Mouse (Mus musculus) MEL (cell line): ENCODE measurements around the gene Tmem150c. TPM values are rescaled to one million over a fixed set of nuclear protein-coding genes. Genes with fewer than 3 reads are reported as not detected.

ENCODE experiments used
- DNase-seq: peaks from one replicate; pipeline ENCODE4 v3.0.0; 2011; ENCODE audit warnings: low read depth, low spot score
- H3K27ac ChIP-seq: 2 replicates; pipeline ENCODE4 v1.5.1; 2012; ENCODE audit warnings: low read depth, mild to moderate bottlenecking, control low read depth, low read length, moderate library complexity; ENCODE audit not compliant: control insufficient read depth
- H3K27me3 ChIP-seq, 2 experiments: fragments of 150-350 bp in 1 of 2; sonication (generic) in 1 of 2; 2 replicates each; pipeline ENCODE4 v1.6.1; 2012; ENCODE audit warnings: low read length in 2 of 2, mild to moderate bottlenecking in 2 of 2, improper control_type of control experiment in 1 of 2, moderate library complexity in 1 of 2; ENCODE audit not compliant: insufficient read depth in 2 of 2, control insufficient read depth in 1 of 2
- H3K36me3 ChIP-seq, 2 experiments: 2 replicates each; pipeline ENCODE4 v1.6.1; 2012 to 2014; ENCODE audit warnings: low read length in 2 of 2, improper control_type of control experiment in 1 of 2, inconsistent platforms in 1 of 2, mild to moderate bottlenecking in 1 of 2; ENCODE audit not compliant: insufficient read depth in 2 of 2, control insufficient read depth in 1 of 2
- H3K4me1 ChIP-seq, 2 experiments: fragments of 150-350 bp in 1 of 2; sonication (generic) in 1 of 2; 2 replicates each; pipeline ENCODE4 v1.6.1; 2012; ENCODE audit warnings: low read length in 2 of 2, improper control_type of control experiment in 1 of 2, mild to moderate bottlenecking in 1 of 2; ENCODE audit not compliant: insufficient read depth in 2 of 2, control insufficient read depth in 1 of 2
- H3K4me3 ChIP-seq, 2 experiments: fragments of 150-350 bp in 1 of 2; sonication (generic) in 1 of 2; 2 replicates each; pipeline ENCODE4 v1.5.1; 2012; ENCODE audit warnings: low read depth in 2 of 2, low read length in 2 of 2, mild to moderate bottlenecking in 2 of 2, moderate library complexity in 2 of 2, control low read depth in 1 of 2, improper control_type of control experiment in 1 of 2; ENCODE audit not compliant: control insufficient read depth in 1 of 2, insufficient read depth in 1 of 2
- H3K79me2 ChIP-seq: 2 replicates; pipeline ENCODE4 v1.6.1; 2012; ENCODE audit warnings: mild to moderate bottlenecking, low read length, moderate library complexity; ENCODE audit not compliant: control insufficient read depth, poor library complexity, insufficient read depth
- H3K9ac ChIP-seq: 2 replicates; pipeline ENCODE4 v1.6.1; 2012; ENCODE audit warnings: low read depth, mild to moderate bottlenecking, control low read depth, low read length, moderate library complexity; ENCODE audit not compliant: control insufficient read depth, poor library complexity, severe bottlenecking
- H3K9me3 ChIP-seq: fragments of 150-350 bp; sonication (generic); replicated peaks from 2 replicates; pipeline ENCODE4 v1.6.1; 2012; ENCODE audit warnings: mild to moderate bottlenecking, low read length, improper control_type of control experiment, moderate library complexity; ENCODE audit not compliant: insufficient read depth
- BHLHE40 ChIP-seq: IDR thresholded peaks from 2 replicates; pipeline ENCODE4 v1.6.1; 2012; ENCODE audit warnings: low read depth, mild to moderate bottlenecking, inconsistent platforms, low read length, improper control_type of control experiment, borderline replicate concordance
- CHD2 ChIP-seq: IDR thresholded peaks from 2 replicates; pipeline ENCODE4 v1.6.1; 2011; ENCODE audit warnings: low read length, improper control_type of control experiment
- ELF1 ChIP-seq: IDR thresholded peaks from 2 replicates; pipeline ENCODE4 v1.6.1; 2014; ENCODE audit warnings: low read depth, mild to moderate bottlenecking, inconsistent platforms, low read length, improper control_type of control experiment, moderate library complexity
- JUND ChIP-seq: IDR thresholded peaks from 2 replicates; pipeline ENCODE4 v1.6.1; 2011; ENCODE audit warnings: low read depth, mild to moderate bottlenecking, improper control_type of control experiment, low read length
- KAT2A ChIP-seq: conservative IDR thresholded peaks from 2 replicates; pipeline ENCODE4 v1.6.1; 2012; ENCODE audit warnings: low read depth, low read length, improper control_type of control experiment, inconsistent platforms
- MAX ChIP-seq: IDR thresholded peaks from 2 replicates; pipeline ENCODE4 v1.6.1; 2011; ENCODE audit warnings: low read length, improper control_type of control experiment
- MEF2A ChIP-seq: IDR thresholded peaks from 2 replicates; pipeline ENCODE4 v1.6.1; 2014; ENCODE audit warnings: low read depth, mild to moderate bottlenecking, inconsistent platforms, low read length, improper control_type of control experiment; ENCODE audit not compliant: poor library complexity, insufficient replicate concordance, severe bottlenecking; ENCODE audit errors: extremely low read depth
- MYC ChIP-seq: IDR thresholded peaks from 2 replicates; pipeline ENCODE4 v1.6.1; 2011; ENCODE audit warnings: low read depth, mild to moderate bottlenecking, low read length, improper control_type of control experiment, moderate library complexity
- NELFE ChIP-seq: IDR thresholded peaks from 2 replicates; pipeline ENCODE4 v1.6.1; 2011; ENCODE audit warnings: low read depth, low read length, improper control_type of control experiment
- NRF1 ChIP-seq: IDR thresholded peaks from 2 replicates; pipeline ENCODE4 v1.6.1; 2014; ENCODE audit warnings: low read depth, mild to moderate bottlenecking, inconsistent platforms, low read length, improper control_type of control experiment, moderate library complexity; ENCODE audit not compliant: poor library complexity, insufficient read depth, severe bottlenecking
- POLR2A ChIP-seq, 2 experiments: IDR thresholded peaks; 2 replicates each; pipeline ENCODE4 v1.6.1; 2011 to 2012; ENCODE audit warnings: low read length in 2 of 2, mild to moderate bottlenecking in 2 of 2, control low read depth in 1 of 2, improper control_type of control experiment in 1 of 2, low read depth in 1 of 2, moderate library complexity in 1 of 2; ENCODE audit not compliant: control insufficient read depth in 1 of 2, insufficient read depth in 1 of 2, poor library complexity in 1 of 2
- POLR2AphosphoS2 ChIP-seq: IDR thresholded peaks from 2 replicates; pipeline ENCODE4 v1.6.1; 2011; ENCODE audit warnings: low read length, improper control_type of control experiment
- POLR2AphosphoS5 ChIP-seq: IDR thresholded peaks from 2 replicates; pipeline ENCODE4 v1.6.1; 2012; ENCODE audit warnings: low read depth, borderline replicate concordance, mild to moderate bottlenecking, inconsistent platforms, low read length, moderate library complexity, mixed read lengths
- SIN3A ChIP-seq: IDR thresholded peaks from 2 replicates; pipeline ENCODE4 v1.6.1; 2012; ENCODE audit warnings: low read length, improper control_type of control experiment, inconsistent platforms
- ZMIZ1 ChIP-seq: IDR thresholded peaks from 2 replicates; pipeline ENCODE4 v1.6.1; 2012; ENCODE audit warnings: low read depth, mild to moderate bottlenecking, inconsistent platforms, low read length, improper control_type of control experiment, moderate library complexity
- polyA plus RNA-seq, 2 experiments: library from polyadenylated mRNA; stranded (reverse) in 1 of 2; unstranded in 1 of 2; fragments of >175 nt in 1 of 2; fragments of >200 nt in 1 of 2; gene quantifications; 2 replicates each; pipeline versions ENCODE4 v1.2.1 to v1.2.4; 2012; ENCODE audit warnings: low replicate concordance in 2 of 2, low read depth in 1 of 2; ENCODE audit not compliant: insufficient read length in 2 of 2, insufficient read depth in 1 of 2, missing spikeins in 1 of 2
- total RNA-seq: library from RNA; depleted of rRNA; stranded (reverse); fragments of 300-350 nt; gene quantifications from 2 replicates; pipeline ENCODE4 v1.2.3, GENCODE M21; 2012

The Tmem150c gene
- total and polyA plus RNA-seq, 3 experiments: 0.04 to 0.06 TPM; not detected in 1

GRCm38 (mm10) chr5:100177547-100177946 is 17.9 kb upstream of the Tmem150c start:
- H3K36me3 ChIP-seq: no peaks in the 10 kb centered on the region
- H3K27ac ChIP-seq: no peak overlapping the region
- no peaks in the 10 kb centered on the region for H3K79me2 ChIP-seq
- H3K4me3 ChIP-seq: no peak overlapping the region
- no peak for DNase-seq
- no peaks in the 10 kb centered on the region for H3K4me1 ChIP-seq
- TF ChIP-seq POLR2AphosphoS5: no peak
- TF ChIP-seq POLR2A (IDR thresholded peaks at IDR 0.05; ENCODE audit: control insufficient read depth in 1 of 2, insufficient read depth in 1 of 2, low read depth in 1 of 2, low read length in 2 of 2, poor library complexity in 1 of 2): no peak
- TF ChIP-seq BHLHE40: no peak
- TF ChIP-seq CHD2: no peak
- no peak for TF ChIP-seq NELFE
- TF ChIP-seq MEF2A: no peak
- no peak for TF ChIP-seq MYC
- no peak for TF ChIP-seq MAX
- TF ChIP-seq POLR2AphosphoS2: no peak
- TF ChIP-seq ZMIZ1: no peak
- no peak for TF ChIP-seq ELF1
- no peak for TF ChIP-seq JUND
- no peaks in the 10 kb centered on the region for H3K27me3 ChIP-seq
- no peaks in the 10 kb centered on the region for H3K9me3 ChIP-seq
- H3K9ac ChIP-seq: no peak overlapping the region

DNA sequence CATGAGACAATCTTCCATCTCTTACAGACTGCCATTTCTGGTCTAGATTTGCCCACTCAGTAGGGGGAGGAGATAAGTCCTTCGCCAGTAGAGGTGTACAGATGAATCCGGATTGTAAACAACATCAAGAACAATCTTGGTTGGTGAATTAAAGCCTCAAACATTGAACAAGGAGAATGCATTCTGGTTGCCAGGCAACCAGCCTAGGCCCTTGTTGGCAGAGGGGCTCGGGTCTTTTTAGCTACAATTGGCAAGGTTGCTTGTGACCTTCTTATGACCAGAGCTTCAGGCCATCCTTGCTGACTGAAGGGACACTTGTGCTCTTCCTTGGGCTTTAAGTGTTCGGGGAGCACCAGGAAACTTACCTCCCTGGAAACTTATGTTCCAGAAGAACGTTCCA is 16.5 kb upstream of the Tmem150c start:
- no peak for DNase-seq
- H3K79me2 ChIP-seq: no peaks in the 10 kb centered on the region

GRCm38 (mm10) chr5:100175582-100175981 is 16.0 kb upstream of the Tmem150c start:
- no peaks in the 10 kb centered on the region for H3K9me3 ChIP-seq
- TF ChIP-seq POLR2A (IDR thresholded peaks at IDR 0.05; ENCODE audit: control insufficient read depth in 1 of 2, insufficient read depth in 1 of 2, low read depth in 1 of 2, low read length in 2 of 2, poor library complexity in 1 of 2): no peak
- H3K36me3 ChIP-seq: no peaks in the 10 kb centered on the region
- H3K27me3 ChIP-seq: no peaks in the 10 kb centered on the region
- H3K4me3 ChIP-seq: no peak overlapping the region
- no peaks in the 10 kb centered on the region for H3K79me2 ChIP-seq
- H3K27ac ChIP-seq: no peak overlapping the region
- no peak overlapping the region for H3K9ac ChIP-seq
- H3K4me1 ChIP-seq: no peaks in the 10 kb centered on the region
- DNase-seq: no peak

More for the DNA sequence above, 16.5 kb upstream of the Tmem150c start:
- no peak overlapping the region for H3K9ac ChIP-seq
- H3K27ac ChIP-seq: no peak overlapping the region
- no peaks in the 10 kb centered on the region for H3K36me3 ChIP-seq
- TF ChIP-seq KAT2A (no peak), SIN3A (no peak), NRF1 (no peak), JUND (no peak), ZMIZ1 (no peak)
- no peaks in the 10 kb centered on the region for H3K27me3 ChIP-seq
- H3K9me3 ChIP-seq: no peaks in the 10 kb centered on the region
- H3K4me1 ChIP-seq: no peaks in the 10 kb centered on the region
- no peak overlapping the region for H3K4me3 ChIP-seq
